Mouse (Mus musculus): ENCODE results near the gene Slc35f6. TPM values are rescaled to one million over a fixed set of nuclear protein-coding genes. Genes with fewer than 3 reads are reported as not detected.

Slc35f6 gene
- total and polyA plus RNA-seq, 2 experiments from 2014 or later, result 25.1 to 65.3 TPM

DNA sequence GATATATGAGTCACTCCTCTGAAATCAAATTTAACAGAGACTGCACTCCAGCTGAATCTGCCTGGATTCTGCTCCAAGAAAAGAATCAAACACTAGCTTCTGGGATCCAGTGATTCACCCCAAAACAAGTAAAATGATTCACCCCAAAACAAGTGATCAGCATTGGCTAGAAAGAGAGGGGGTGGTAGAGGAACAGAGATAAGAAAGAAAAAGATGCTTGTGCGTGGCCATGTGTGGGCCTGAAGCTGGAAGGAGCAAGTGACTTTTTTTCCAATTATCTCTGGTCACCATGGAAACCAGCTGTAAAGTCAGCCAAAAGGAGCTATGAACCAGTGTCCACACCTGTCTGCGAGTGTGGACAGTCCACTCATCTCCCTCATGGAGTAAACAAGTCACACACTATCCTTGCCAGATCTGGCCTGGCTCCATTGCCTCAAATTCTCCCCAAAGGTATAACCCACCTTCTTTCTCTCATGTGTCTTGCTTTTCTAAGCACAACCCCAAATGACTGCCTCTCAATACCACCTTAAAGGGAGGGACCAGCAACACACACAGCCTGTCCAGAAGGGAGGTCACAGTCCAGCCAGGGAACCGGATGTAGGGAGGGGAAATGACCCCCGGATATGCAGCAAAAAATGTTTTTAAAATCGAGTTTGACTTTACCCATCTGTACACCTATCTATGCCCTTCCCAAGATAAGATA is 4.1 kb upstream of the Slc35f6 start:
- Histone ChIP-seq H3K4me1 (ENCODE audit: insufficient read depth, low read length) (peaks cover 2% of the 10 kb centered on the region; the same call in 1 of the 2 replicates), H3K4me3 (ENCODE audit: low read depth, low read length) (no peak overlapping the region), H3K27me3 (ENCODE audit: insufficient read depth, low read length) (no peaks in the 10 kb centered on the region), H3K9me3 (ENCODE audit: low read length) (no peaks in the 10 kb centered on the region), H3K36me3 (ENCODE audit: insufficient read depth, low read length) (no peaks in the 10 kb centered on the region), H3K4me2 (ENCODE audit: low read depth, low read length, poor library complexity, severe bottlenecking) (no peak overlapping the region), H3K9ac (replicated peaks; ENCODE audit: low read length, poor library complexity, severe bottlenecking) (no peak overlapping the region), H3K27ac (ENCODE audit: low read depth, low read length) (no peak overlapping the region)
- 62% methylated on average over 5 of the region's 5 CpGs for WGBS
- no peak for TF ChIP-seq CTCF (IDR thresholded peaks at IDR 0.05)
- ATAC-seq (ENCODE audit: low FRiP score) (no peak), DNase-seq (ENCODE audit: low spot score) (peak; percentile 11)

DNA sequence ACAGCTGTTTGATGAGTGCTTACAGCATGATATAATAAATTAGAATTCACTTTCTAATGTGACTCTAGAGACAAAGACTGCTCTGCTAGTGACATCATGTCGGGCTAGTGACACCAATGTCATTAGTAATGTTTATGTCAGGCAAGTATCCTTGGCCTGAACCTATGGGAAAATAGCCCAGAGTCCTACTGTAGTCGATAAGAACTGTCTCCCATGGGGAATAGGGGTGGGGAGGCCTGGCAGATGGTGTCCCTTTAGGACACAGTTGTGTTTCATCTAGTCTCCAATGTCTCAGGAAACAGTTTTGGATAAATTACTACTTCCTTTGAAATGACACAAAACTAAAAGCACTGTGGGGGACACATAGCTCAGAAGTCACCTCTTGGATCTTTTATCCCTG is 1.7 kb upstream of the Slc35f6 start:
- Histone ChIP-seq H3K4me3 (ENCODE audit: low read depth, low read length) (no peak overlapping the region), H3K27ac (ENCODE audit: low read depth, low read length) (no peak overlapping the region), H3K36me3 (ENCODE audit: insufficient read depth, low read length) (no peaks in the 10 kb centered on the region), H3K27me3 (ENCODE audit: insufficient read depth, low read length) (no peaks in the 10 kb centered on the region), H3K4me1 (ENCODE audit: insufficient read depth, low read length) (peaks cover 4% of the 10 kb centered on the region; the same call in 1 of the 2 replicates), H3K4me2 (ENCODE audit: low read depth, low read length, poor library complexity, severe bottlenecking) (no peak overlapping the region), H3K9ac (replicated peaks; ENCODE audit: low read length, poor library complexity, severe bottlenecking) (no peak overlapping the region), H3K9me3 (ENCODE audit: low read length) (no peaks in the 10 kb centered on the region)
- 77% methylated on average over 2 of the region's 2 CpGs for WGBS
- TF ChIP-seq CTCF (IDR thresholded peaks at IDR 0.05), result no peak
- DNase-seq (ENCODE audit: low spot score) (no peak), ATAC-seq (ENCODE audit: low FRiP score) (no peak)

DNA sequence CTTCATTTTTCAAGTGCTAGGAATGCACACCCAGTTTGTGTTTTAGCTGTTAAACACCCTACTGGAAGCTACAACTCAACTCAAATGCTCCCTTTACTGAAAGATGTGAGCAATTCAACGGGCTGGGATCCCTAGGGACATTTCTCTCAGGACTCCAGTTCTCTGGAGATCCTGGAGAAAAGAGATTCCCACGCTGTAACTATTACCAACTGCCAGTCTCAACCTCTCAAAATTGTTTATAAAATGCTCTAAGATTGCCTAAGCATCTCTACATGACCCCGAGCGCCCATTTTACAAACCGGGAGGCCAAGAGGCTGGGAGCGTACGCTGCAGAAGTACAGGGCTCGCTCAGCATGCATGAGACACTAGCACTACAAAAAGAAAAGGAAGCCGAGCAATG is 337 bp upstream of the Slc35f6 start:
- WGBS, result 8% methylated on average over 9 of the region's 9 CpGs
- Histone ChIP-seq H3K4me1 (ENCODE audit: insufficient read depth, low read length) (peaks cover 4% of the 10 kb centered on the region; the same call in 1 of the 2 replicates), H3K4me3 (ENCODE audit: low read depth, low read length) (peak overlapping the region; percentile 80), H3K9ac (replicated peaks; ENCODE audit: low read length, poor library complexity, severe bottlenecking) (peak overlapping the region; percentile 69), H3K27ac (ENCODE audit: low read depth, low read length) (peak overlapping the region; percentile 65), H3K4me2 (ENCODE audit: low read depth, low read length, poor library complexity, severe bottlenecking) (peak overlapping the region; percentile 95), H3K9me3 (ENCODE audit: low read length) (no peaks in the 10 kb centered on the region), H3K36me3 (ENCODE audit: insufficient read depth, low read length) (no peaks in the 10 kb centered on the region), H3K27me3 (ENCODE audit: insufficient read depth, low read length) (no peaks in the 10 kb centered on the region)
- DNase-seq (ENCODE audit: low spot score) (peak; percentile 28), ATAC-seq (ENCODE audit: low FRiP score) (no peak)
- no peak for TF ChIP-seq CTCF (IDR thresholded peaks at IDR 0.05)

DNA sequence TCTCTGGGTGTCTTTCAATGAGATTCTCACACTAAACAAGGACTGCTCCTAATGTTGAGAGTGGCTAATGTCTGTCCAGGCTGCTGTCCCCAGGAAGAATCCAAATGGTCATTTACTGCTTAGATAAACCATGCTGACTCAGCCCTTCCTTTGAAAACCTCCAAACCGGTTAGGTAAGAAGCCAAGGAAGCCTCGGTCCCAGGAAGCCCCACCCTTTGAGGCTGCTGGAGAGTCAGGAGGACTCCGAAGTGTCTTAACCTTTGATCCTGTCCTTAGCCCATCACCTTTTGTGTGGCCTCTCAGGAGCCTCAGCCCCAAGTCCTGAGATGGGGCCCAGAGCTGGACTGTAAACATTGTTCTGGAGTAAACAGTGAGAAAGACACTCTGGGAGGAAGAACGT is 1.8 kb downstream of the Slc35f6 start:
- 84% methylated on average over 4 of the region's 4 CpGs for WGBS
- DNase-seq (ENCODE audit: low spot score) (no peak), ATAC-seq (ENCODE audit: low FRiP score) (no peak)
- no peaks in the 10 kb centered on the region for H3K9me3 ChIP-seq (ENCODE audit: low read length)
- H3K4me3 ChIP-seq (ENCODE audit: low read depth, low read length), result no peak overlapping the region
- peaks cover 7% of the 10 kb centered on the region; the same call in 1 of the 2 replicates for H3K36me3 ChIP-seq (ENCODE audit: insufficient read depth, low read length)
- H3K27me3 ChIP-seq (ENCODE audit: insufficient read depth, low read length), result no peaks in the 10 kb centered on the region
- no peak overlapping the region for H3K4me2 ChIP-seq (ENCODE audit: low read depth, low read length, poor library complexity, severe bottlenecking)
- no peak overlapping the region for H3K27ac ChIP-seq (ENCODE audit: low read depth, low read length)
- TF ChIP-seq CTCF (IDR thresholded peaks at IDR 0.05), result no peak
- H3K9ac ChIP-seq (replicated peaks; ENCODE audit: low read length, poor library complexity, severe bottlenecking), result no peak overlapping the region
- peaks cover 4% of the 10 kb centered on the region; the same call in 1 of the 2 replicates for H3K4me1 ChIP-seq (ENCODE audit: insufficient read depth, low read length)

DNA sequence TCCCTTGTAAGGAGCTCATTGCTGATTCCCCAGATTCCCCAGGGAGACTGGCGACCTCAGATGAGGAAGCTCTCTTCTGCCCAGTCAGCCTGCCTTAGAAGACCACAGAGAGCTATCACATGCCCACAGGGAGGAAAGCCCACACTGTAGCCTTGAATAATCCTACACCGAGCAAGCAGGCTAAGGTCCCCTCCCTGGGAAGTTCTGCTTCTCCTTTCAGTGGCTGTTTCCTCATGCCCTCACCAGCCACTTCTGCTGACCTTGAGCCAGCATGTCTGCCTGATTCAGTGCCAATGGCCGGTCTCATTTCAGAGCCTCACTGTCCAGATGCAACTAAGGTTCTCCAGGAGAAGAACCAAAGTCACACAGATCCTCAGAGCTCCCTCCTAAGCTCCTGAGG is 3.0 kb downstream of the Slc35f6 start:
- Histone ChIP-seq H3K36me3 (ENCODE audit: insufficient read depth, low read length) (peaks cover 7% of the 10 kb centered on the region; the same call in 1 of the 2 replicates), H3K27me3 (ENCODE audit: insufficient read depth, low read length) (no peaks in the 10 kb centered on the region), H3K9me3 (ENCODE audit: low read length) (no peaks in the 10 kb centered on the region), H3K4me3 (ENCODE audit: low read depth, low read length) (no peak overlapping the region), H3K27ac (ENCODE audit: low read depth, low read length) (no peak overlapping the region), H3K4me2 (ENCODE audit: low read depth, low read length, poor library complexity, severe bottlenecking) (no peak overlapping the region), H3K4me1 (ENCODE audit: insufficient read depth, low read length) (peaks cover 4% of the 10 kb centered on the region; the same call in 1 of the 2 replicates), H3K9ac (replicated peaks; ENCODE audit: low read length, poor library complexity, severe bottlenecking) (no peak overlapping the region)
- ATAC-seq (ENCODE audit: low FRiP score), result no peak
- no peak for TF ChIP-seq CTCF (IDR thresholded peaks at IDR 0.05)
- no peak for DNase-seq (ENCODE audit: low spot score)
- WGBS, result 86% methylated on average over 3 of the region's 3 CpGs

DNA sequence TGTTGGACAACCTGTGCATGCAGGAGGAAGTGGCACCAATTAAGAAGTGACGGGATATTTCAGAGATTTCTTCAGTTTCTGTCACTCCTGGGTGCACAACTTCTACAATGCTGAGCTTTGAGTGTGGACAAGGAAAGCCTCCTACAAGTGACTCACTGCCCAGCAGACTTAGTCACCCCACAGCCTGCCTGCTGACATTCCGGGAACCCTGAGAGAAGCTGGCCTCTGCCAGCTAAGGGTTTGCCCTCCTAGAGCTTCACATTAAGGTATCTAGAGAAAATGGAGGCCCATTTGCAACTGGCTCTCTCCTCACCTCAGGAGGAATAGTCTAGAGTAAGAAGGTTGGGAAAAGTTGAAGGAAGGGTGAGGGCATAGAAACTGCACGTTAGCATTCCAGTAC is 3.8 kb downstream of the Slc35f6 start:
- H3K9ac ChIP-seq (replicated peaks; ENCODE audit: low read length, poor library complexity, severe bottlenecking), result no peak overlapping the region
- H3K4me3 ChIP-seq (ENCODE audit: low read depth, low read length), result no peak overlapping the region
- no peak overlapping the region for H3K4me2 ChIP-seq (ENCODE audit: low read depth, low read length, poor library complexity, severe bottlenecking)
- TF ChIP-seq CTCF (IDR thresholded peaks at IDR 0.05), result no peak
- H3K27me3 ChIP-seq (ENCODE audit: insufficient read depth, low read length), result no peaks in the 10 kb centered on the region
- DNase-seq (ENCODE audit: low spot score) (no peak), ATAC-seq (ENCODE audit: low FRiP score) (no peak)
- no peaks in the 10 kb centered on the region for H3K9me3 ChIP-seq (ENCODE audit: low read length)
- H3K27ac ChIP-seq (ENCODE audit: low read depth, low read length), result no peak overlapping the region
- H3K4me1 ChIP-seq (ENCODE audit: insufficient read depth, low read length), result peaks cover 4% of the 10 kb centered on the region; the same call in 1 of the 2 replicates
- WGBS, result 94% methylated on average over 3 of the region's 3 CpGs
- H3K36me3 ChIP-seq (ENCODE audit: insufficient read depth, low read length), result peaks cover 11% of the 10 kb centered on the region
